Mouse (Mus musculus) heart, embryonic 14.5 days (tissue): Measurements from ENCODE around the gene Alg11. TPM values are rescaled to one million over a fixed set of nuclear protein-coding genes. Genes with fewer than 3 reads are reported as not detected.

Experiments
- ATAC-seq: fragments of 200-750 bp; cut with Nextera tagmentation; 2 replicates; pipeline ENCODE4 v1.8.0; 2017; ENCODE audit warnings: low read depth, moderate TSS enrichment; ENCODE audit not compliant: insufficient number of reproducible peaks, insufficient read depth, low FRiP score
- H3K27ac ChIP-seq, 2 experiments: fragments of 200-500 bp in 1 of 2; fragments of 300-500 bp in 1 of 2; sonication (generic) in 1 of 2; replicated peaks in 1 of 2; 2 replicates each; pipeline ENCODE4 v1.5.1; 2012 to 2014; ENCODE audit warnings: low read depth in 2 of 2, low read length in 2 of 2, control low read depth in 1 of 2, mild to moderate bottlenecking in 1 of 2, mixed read lengths in 1 of 2; ENCODE audit not compliant: control insufficient read depth in 1 of 2, insufficient read depth in 1 of 2
- H3K27me3 ChIP-seq: fragments of 300-500 bp; sonication (generic); 2 replicates; pipeline ENCODE4 v1.6.1; 2014; ENCODE audit warnings: mild to moderate bottlenecking, low read length, control low read depth; ENCODE audit not compliant: control insufficient read depth, insufficient read depth
- H3K36me3 ChIP-seq: fragments of 300-500 bp; sonication (generic); 2 replicates; pipeline ENCODE4 v1.6.1; 2014; ENCODE audit warnings: mild to moderate bottlenecking, control low read depth, low read length, mixed read lengths; ENCODE audit not compliant: control insufficient read depth, insufficient read depth
- H3K4me1 ChIP-seq, 2 experiments: fragments of 200-500 bp in 1 of 2; fragments of 300-500 bp in 1 of 2; sonication (generic) in 1 of 2; 2 replicates each; pipeline ENCODE4 v1.6.1; 2012 to 2014; ENCODE audit warnings: low read length in 2 of 2, control low read depth in 1 of 2, mixed read lengths in 1 of 2; ENCODE audit not compliant: control insufficient read depth in 2 of 2, insufficient read depth in 2 of 2
- H3K4me2 ChIP-seq: fragments of 300-500 bp; sonication (generic); 2 replicates; pipeline ENCODE4 v1.6.1; 2014; ENCODE audit warnings: mild to moderate bottlenecking, low read length
- H3K4me3 ChIP-seq, 2 experiments: fragments of 200-500 bp in 1 of 2; fragments of 300-500 bp in 1 of 2; sonication (generic) in 1 of 2; 2 replicates each; pipeline ENCODE4 v1.5.1; 2012 to 2014; ENCODE audit warnings: low read length in 2 of 2, mild to moderate bottlenecking in 2 of 2, control low read depth in 1 of 2, low read depth in 1 of 2, moderate library complexity in 1 of 2; ENCODE audit not compliant: control insufficient read depth in 1 of 2, insufficient read depth in 1 of 2
- H3K9ac ChIP-seq: fragments of 300-500 bp; sonication (generic); 2 replicates; pipeline ENCODE4 v1.6.1; 2014; ENCODE audit warnings: mild to moderate bottlenecking, low read length
- H3K9me3 ChIP-seq: fragments of 300-500 bp; sonication (generic); 2 replicates; pipeline ENCODE4 v1.6.1; 2016; ENCODE audit warnings: low read length, control low read depth; ENCODE audit not compliant: control insufficient read depth
- WGBS: fragments of 180-500 bp; shearing (Covaris S2); extraction: QIAGEN DNeasy Blood & Tissue Kit; methylation state at CpG from one replicate; pipeline ENCODE4 v1.1.7; 2014; 5-methylcytosine and 5-hydroxymethylcytosine counted together
- polyA plus RNA-seq: library from polyadenylated mRNA; unstranded; fragments of >200 nt; fragmentation: Nextera tagmentation; extraction: Ambion mirVana; gene quantifications from 2 replicates; pipeline ENCODE4 v1.2.1, GENCODE M21; 2014

The Alg11 gene
- 17.5 and 20.1 TPM in 2 replicates for polyA plus RNA-seq

DNA sequence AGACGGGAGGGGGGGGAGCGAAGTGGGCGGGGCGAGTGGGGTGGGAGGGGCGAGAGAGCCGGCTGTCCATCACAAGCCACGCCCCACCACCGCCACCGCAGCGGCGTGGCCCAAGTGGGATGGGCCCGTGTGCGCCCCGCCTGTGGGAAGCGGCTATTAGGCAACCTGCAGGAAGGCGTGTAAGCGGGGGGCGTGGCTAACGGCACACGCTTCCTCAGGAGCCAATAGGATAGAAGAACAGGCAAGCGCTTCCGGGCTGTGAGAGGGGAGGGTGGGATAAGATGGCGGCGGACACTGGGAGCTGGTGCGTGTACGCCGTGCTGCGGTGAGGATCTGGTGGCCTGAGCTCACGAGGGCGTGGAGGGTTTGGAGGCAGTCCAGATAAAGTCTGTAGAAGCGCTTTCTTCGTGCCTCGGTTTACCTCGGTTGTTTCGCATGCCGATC lies at the start of gene Alg11:
Gene Alg11, plus strand, starts transcription at position 276 of the 444 bp plus-strand sequence.
- peak; percentile 100 for ATAC-seq
- Histone ChIP-seq H3K27ac (no peak within 1 kb of the TSS), H3K27me3 (peaks cover 18% of the 10 kb centered on the region), H3K4me2 (peak within 1 kb of the TSS; percentile 97), H3K9me3 (0 out of 2 replicates have a peak, but pooled peaks cover 1% of the 10 kb centered on the region), H3K36me3 (peaks cover 37% of the 10 kb centered on the region), H3K9ac (peak within 1 kb of the TSS; percentile 80), H3K4me3 (peak within 1 kb of the TSS; percentile 85 to 91), H3K4me1 (peaks cover 0 to 4% of the 10 kb centered on the region in 2 experiments; a peak in 1 of 4 replicates)
- WGBS = 0% methylated on average over 34 of the region's 36 CpGs

DNA sequence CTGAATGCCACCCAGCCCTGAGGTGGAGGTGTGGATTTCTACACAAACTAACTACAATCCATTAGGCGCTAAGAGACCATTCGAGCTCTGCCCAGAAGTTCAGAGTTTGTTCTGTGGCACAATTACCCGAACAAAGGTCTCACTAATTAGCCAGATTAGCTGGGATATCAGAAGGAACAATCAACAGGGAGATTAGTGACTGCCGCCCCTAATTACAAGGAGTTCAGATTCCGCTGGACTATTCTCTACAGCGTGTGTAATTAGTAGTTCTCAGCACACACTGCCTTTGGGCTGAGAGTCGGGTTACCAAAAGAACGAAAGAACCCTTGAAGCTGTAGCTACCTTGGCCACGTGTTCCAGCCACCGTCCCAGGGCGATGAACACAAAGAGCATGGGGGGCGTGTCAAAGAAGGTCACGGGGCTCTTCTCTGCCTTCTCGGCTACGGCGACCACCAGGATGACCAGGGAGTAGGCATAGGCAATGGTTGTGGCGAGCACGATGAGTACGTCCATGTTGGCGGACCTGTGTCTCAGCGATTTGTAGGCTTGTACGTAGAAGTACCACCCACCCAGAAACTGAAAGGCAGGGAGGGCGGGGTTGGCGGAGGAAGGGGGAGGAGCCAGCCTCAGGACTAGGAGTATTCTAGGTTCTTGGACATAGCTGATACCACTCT lies 47.4 kb upstream of the Alg11 start:
- Histone ChIP-seq H3K27ac (no peak overlapping the region), H3K27me3 (no peaks in the 10 kb centered on the region), H3K4me3 (0 out of 4 replicates have a peak overlapping the region, but pooled peaks of 1 of the 2 experiments have one; percentile 2), H3K36me3 (no peaks in the 10 kb centered on the region), H3K9ac (no peak overlapping the region), H3K4me2 (no peak overlapping the region), H3K4me1 (no peaks in the 10 kb centered on the region), H3K9me3 (no peaks in the 10 kb centered on the region)
- WGBS = 81% methylated on average over 24 of the region's 24 CpGs
- no peak for ATAC-seq

DNA sequence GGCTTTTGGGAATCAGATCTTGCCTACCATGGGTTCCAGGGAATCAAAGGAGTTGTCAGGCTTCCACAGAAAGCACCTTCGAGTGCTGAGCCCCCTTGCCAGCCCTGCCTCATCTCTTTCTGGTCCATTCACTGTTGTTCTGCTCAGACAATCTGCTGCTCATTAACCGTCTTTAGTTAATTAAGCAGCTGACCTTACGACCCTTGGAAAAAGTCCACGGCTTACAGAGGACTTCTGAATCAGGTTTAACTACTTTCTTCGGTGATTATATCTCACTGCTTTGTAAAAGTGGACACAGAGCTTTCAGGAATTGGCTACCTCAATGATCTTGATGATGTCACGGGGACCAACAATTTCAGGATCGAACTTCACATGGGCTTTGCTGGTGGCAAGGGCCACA lies 42.8 kb upstream of the Alg11 start:
- 81% methylated on average over 7 of the region's 7 CpGs for WGBS
- H3K27me3 ChIP-seq = no peaks in the 10 kb centered on the region
- H3K36me3 ChIP-seq = no peaks in the 10 kb centered on the region
- H3K4me3 ChIP-seq = no peak overlapping the region
- no peak overlapping the region for H3K9ac ChIP-seq
- H3K27ac ChIP-seq = no peak overlapping the region
- no peaks in the 10 kb centered on the region for H3K9me3 ChIP-seq
- H3K4me2 ChIP-seq = no peak overlapping the region
- ATAC-seq = no peak
- no peaks in the 10 kb centered on the region for H3K4me1 ChIP-seq

DNA sequence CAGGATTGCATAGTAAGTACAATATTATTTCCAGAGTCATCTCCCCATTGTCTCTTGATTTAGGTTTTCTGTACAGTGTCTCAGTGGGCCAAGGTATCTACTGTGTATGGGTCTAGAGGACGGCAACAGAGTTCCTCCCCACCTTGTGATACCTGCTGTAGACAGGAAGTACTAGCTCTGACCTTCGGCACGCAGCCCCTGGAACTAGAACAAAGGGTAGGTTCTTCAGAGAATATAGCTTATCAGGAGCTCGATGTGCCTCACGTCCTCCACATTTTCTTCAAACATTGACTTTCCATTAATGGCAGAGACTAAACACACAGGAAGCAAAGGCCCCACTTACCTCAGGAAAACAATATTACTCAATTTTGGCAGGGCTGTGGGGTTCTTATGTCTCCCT lies 41.0 kb upstream of the Alg11 start:
- ATAC-seq = no peak

DNA sequence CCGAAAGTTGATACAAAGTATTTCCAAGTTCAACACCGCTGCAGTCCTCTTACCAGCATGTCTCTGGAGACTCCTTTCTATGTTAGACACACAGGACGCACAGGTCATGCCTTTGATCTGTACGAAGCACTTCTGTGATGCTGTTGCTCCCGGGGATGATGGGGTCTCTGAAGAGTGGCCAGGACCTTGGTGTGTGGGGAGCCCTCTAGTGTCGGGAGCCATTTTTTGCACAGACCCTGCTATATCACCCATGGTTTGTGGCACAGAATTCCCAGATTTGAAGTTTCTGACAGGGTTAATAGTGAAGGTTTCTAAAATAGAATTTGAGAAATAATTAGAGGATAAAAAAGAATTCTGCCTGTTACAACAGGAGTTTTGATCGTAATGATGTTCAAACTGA lies 38.3 kb upstream of the Alg11 start:
- Histone ChIP-seq H3K4me2 (no peak overlapping the region), H3K4me3 (no peak overlapping the region), H3K27me3 (no peaks in the 10 kb centered on the region), H3K9ac (no peak overlapping the region), H3K36me3 (no peaks in the 10 kb centered on the region), H3K27ac (no peak overlapping the region), H3K4me1 (no peaks in the 10 kb centered on the region), H3K9me3 (no peaks in the 10 kb centered on the region)
- no peak for ATAC-seq
- WGBS = 48% methylated on average over 7 of the region's 7 CpGs

More for the DNA sequence above, 41.0 kb upstream of the Alg11 start:
- Histone ChIP-seq H3K4me2 (no peak overlapping the region), H3K4me3 (no peak overlapping the region), H3K27ac (no peak overlapping the region), H3K9ac (no peak overlapping the region), H3K36me3 (no peaks in the 10 kb centered on the region), H3K27me3 (no peaks in the 10 kb centered on the region), H3K4me1 (no peaks in the 10 kb centered on the region), H3K9me3 (no peaks in the 10 kb centered on the region)
- 63% methylated on average over 5 of the region's 5 CpGs for WGBS

DNA sequence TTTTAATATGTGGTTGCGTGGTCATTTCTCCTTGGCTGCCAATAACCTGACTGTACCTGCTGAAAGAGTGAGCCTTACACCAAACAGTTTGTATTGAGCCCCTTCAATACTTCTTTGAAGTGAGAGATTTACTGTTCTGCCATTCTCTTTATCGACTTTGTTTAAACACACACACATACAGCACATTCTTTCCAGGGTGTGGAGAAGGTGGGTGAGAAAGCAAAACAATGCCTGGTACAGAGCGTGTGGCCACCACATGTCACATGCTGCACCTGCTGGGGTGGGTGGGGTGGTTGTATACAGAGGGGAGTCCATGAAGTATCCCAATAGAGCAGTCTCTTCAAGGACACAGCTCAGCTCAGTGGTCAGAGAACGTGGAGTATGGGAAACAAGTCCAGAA lies 35.3 kb upstream of the Alg11 start:
- WGBS = 74% methylated on average over 4 of the region's 4 CpGs
- H3K9me3 ChIP-seq = no peaks in the 10 kb centered on the region
- no peak for ATAC-seq
- no peak overlapping the region for H3K4me2 ChIP-seq
- no peaks in the 10 kb centered on the region for H3K36me3 ChIP-seq
- no peaks in the 10 kb centered on the region for H3K27me3 ChIP-seq
- H3K27ac ChIP-seq = no peak overlapping the region
- H3K4me1 ChIP-seq = no peaks in the 10 kb centered on the region
- no peak overlapping the region for H3K4me3 ChIP-seq
- no peak overlapping the region for H3K9ac ChIP-seq

DNA sequence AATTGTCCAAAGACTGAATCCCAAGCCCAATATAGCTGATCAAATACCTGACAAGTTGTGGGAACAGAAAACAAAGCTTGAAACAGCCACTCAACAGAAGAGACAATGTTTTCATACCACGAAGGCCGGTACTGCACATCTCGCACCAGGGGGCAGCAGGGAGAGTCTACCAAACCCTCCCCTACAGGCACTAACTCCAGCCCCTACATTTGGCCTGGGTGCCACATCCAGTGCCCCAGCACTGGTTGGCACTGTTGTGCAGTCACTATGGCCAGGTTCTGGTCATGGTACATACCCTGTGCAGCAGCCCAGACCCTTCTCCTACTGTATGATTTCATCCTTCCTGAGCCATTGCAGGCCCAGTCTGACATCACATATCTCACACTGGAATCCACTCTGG lies 31.5 kb upstream of the Alg11 start:
- H3K4me1 ChIP-seq = no peaks in the 10 kb centered on the region
- H3K27me3 ChIP-seq = no peaks in the 10 kb centered on the region
- H3K4me3 ChIP-seq = no peak overlapping the region
- H3K9me3 ChIP-seq = no peaks in the 10 kb centered on the region
- 88% methylated on average over 3 of the region's 3 CpGs for WGBS
- no peak for ATAC-seq
- no peaks in the 10 kb centered on the region for H3K36me3 ChIP-seq
- no peak overlapping the region for H3K4me2 ChIP-seq
- no peak overlapping the region for H3K9ac ChIP-seq
- H3K27ac ChIP-seq = no peak overlapping the region

DNA sequence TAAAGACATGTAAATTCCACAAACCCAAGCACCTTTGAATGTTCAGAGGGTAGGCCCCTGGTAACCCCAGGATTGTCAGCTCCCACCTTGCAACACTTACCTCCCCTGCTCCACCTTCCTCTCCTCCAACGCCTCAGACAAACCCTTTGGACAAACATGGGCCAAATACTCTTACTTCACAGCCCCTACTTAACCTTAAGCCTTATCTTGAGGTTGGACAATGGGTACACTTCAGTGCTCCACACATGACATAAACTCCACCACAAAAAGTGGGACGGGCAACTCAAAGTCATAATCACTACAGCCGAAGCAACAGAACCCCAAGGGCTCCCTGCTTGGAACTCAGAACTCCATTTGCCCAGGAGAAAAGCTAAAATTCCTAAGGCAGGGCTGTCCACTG lies 29.5 kb upstream of the Alg11 start:
- H3K4me1 ChIP-seq = no peaks in the 10 kb centered on the region
- H3K36me3 ChIP-seq = no peaks in the 10 kb centered on the region
- H3K4me3 ChIP-seq = no peak overlapping the region
- WGBS = 67% methylated on average over 3 of the region's 3 CpGs
- no peak overlapping the region for H3K9ac ChIP-seq
- no peak overlapping the region for H3K4me2 ChIP-seq
- H3K27me3 ChIP-seq = no peaks in the 10 kb centered on the region
- no peak for ATAC-seq
- no peaks in the 10 kb centered on the region for H3K9me3 ChIP-seq
- H3K27ac ChIP-seq = no peak overlapping the region
